Mouse (Mus musculus): ENCODE data around the gene Agk. TPM values are rescaled to one million over a fixed set of nuclear protein-coding genes. Genes with fewer than 3 reads are reported as not detected.

Gene Agk
- polyA plus RNA-seq, 1 experiment from 2014 or later, result 36.5 TPM

DNA sequence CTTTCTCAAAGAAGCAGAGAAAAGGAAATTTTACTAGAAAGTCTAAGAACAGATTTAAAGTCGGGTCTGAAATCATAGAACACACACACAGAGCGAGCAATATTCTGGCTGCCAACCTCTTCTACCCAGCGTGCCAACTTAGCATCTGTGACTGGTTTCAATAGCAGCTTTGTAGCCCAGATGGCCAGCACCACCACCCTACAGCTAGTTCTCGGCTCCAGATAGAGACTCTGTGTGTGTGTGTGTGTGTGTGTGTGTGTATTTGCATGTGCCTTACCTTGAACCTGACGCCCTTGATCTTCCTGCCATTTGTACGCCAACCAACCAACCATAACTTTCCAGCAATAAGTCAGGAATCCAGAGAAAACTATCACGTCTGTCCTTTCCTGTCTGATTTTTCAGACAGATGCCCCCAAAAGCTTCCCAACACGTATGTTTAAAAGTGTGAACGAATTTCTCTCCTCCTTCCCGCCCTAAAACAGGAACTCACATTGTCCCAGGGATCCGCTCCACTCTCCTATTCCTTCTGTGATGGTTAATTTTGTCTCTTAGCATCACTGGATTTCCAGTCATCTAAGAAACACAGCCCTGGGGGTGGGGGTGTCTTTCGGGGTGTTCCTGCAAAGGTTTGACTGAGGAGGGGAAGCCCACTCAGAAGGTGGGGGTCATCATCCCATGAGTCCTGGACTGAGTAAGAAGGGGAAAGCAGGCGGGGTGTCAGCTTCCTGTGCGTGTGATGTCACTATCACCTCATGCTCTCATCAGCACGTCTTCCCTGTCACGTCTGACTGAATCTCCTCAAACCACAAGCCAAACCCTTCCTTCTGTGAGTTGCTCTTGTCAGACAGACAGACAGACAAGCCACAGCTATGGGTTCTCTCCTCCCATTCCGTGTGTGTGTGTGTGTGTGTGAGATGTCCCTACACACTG lies 107.6 kb downstream of the Agk start:
- Histone ChIP-seq H3K9ac (replicated peaks) (no peak overlapping the region), H3K36me3 (no peaks in the 10 kb centered on the region), H3K4me3 (replicated peaks) (no peak overlapping the region), H3K4me1 (replicated peaks) (peaks cover 39% of the 10 kb centered on the region), H3K4me2 (replicated peaks) (no peak overlapping the region), H3K27me3 (peaks cover 6% of the 10 kb centered on the region), H3K9me3 (no peaks in the 10 kb centered on the region), H3K27ac (no peak overlapping the region)
- no peak for ATAC-seq
- 89% methylated on average over 17 of the region's 17 CpGs for WGBS

DNA sequence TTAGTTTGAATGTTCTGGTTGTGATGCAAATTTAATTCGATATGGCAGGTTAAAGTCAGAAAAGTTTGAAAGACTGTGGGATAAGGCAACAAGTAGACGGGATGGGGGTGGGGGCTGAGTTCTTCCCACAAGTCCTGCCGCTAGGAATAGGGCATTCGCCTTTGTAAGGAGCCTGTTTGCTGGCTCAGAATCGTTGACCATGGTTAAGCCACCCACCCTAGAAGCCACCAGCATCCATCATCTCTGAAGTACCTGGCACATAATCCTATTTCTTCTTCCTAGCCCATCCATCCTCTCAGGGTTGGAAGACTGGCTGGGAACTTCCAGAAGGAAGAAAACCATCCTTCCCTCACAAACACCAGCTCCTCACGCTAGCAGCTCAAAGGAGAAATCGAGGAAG lies 109.7 kb downstream of the Agk start:
- Histone ChIP-seq H3K4me1 (replicated peaks) (peaks cover 39% of the 10 kb centered on the region), H3K9me3 (no peaks in the 10 kb centered on the region)
- ATAC-seq, result no peak

DNA sequence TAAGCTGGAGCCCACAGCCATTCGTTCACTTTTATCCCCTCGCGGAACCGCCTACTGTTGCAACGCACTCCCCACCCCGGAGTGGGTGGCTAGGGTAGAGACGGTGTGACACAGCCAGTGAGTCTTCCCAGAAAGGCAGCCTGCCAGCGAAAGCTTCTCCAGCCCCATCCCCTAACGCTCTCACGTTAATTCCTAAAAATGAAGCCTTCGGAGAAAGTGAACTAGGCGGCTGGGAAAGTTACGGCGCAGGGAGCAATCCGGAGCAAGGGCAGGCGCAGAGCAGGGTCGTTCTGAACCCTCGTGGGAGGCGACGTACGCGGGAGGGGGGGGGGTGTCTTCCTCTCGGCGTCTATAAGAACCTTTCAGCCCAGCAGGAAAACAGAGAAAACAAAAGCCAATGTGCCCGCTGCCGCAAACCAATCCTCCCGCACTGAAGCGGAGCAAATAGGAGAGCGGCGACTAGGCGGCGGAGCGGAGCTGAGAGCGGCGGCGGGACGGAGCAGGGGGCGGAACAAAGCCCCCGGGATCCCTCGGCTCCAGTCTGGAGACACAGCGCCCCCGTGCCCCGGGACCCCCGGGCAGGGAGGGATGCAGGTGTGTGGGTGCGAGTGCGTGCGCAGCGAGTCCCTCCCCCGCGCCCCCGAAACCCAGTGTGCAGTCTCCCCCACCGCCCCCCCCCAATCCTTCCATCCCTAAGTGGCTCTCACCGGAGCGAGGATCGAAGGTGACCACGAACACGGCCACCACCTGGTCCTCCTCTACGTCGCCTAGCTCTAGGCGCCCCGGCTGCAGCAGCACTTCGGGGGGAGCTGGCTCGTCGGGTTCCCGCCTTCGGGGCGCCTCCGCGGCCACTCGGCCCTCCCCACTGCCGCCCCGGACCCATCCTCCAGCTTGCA lies 110.4 kb downstream of the Agk start:
- Histone ChIP-seq H3K4me1 (replicated peaks) (peaks cover 32% of the 10 kb centered on the region), H3K27me3 (peaks cover 14% of the 10 kb centered on the region), H3K36me3 (no peaks in the 10 kb centered on the region), H3K4me2 (replicated peaks) (peak overlapping the region; percentile 83), H3K4me3 (replicated peaks) (peak overlapping the region; percentile 79), H3K9ac (replicated peaks) (peak overlapping the region; percentile 91), H3K27ac (peak overlapping the region; percentile 91), H3K9me3 (no peaks in the 10 kb centered on the region)
- ATAC-seq, result peak; percentile 85
- 0% methylated on average over 57 of the region's 72 CpGs for WGBS

More for the DNA sequence above, 109.7 kb downstream of the Agk start:
- 8% methylated on average over 7 of the region's 7 CpGs for WGBS
- Histone ChIP-seq H3K4me2 (replicated peaks) (peak overlapping the region; percentile 83), H3K4me3 (replicated peaks) (peak overlapping the region; percentile 79), H3K27me3 (peaks cover 12% of the 10 kb centered on the region), H3K36me3 (no peaks in the 10 kb centered on the region), H3K9ac (replicated peaks) (peak overlapping the region; percentile 91), H3K27ac (peak overlapping the region; percentile 91; the same call in 1 of the 2 replicates)

DNA sequence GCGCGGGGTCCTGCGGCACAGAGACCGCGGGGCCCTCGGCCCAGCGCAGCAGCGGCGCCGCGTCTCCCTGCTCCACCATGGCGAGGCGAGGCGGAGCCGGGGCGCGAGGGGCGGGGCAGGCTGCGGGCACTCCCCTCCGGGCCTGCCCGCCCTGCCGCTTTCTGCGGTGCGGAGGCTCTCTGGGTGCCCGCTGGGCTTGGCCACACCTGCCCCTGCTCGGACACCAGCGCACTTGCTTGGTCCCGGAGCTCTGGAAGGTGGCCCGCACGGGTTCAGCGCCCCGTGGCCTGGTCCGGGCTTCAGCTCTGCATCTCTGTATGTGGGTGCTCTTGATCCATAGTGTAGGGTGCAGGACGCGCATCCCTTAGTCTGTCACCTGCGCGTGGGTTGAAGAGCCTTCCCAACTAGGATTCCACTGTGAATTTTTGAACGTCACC lies 111.1 kb downstream of the Agk start, which contains the start of gene E330009J07Rik:
E330009J07Rik (minus strand) TSS at position 89 of the 437 bp plus-strand sequence.
- Histone ChIP-seq H3K4me2 (replicated peaks) (peak within 1 kb of the TSS; percentile 83), H3K36me3 (no peaks in the 10 kb centered on the region), H3K9ac (replicated peaks) (peak within 1 kb of the TSS; percentile 91), H3K4me1 (replicated peaks) (peaks cover 31% of the 10 kb centered on the region), H3K27me3 (peaks cover 18% of the 10 kb centered on the region), H3K9me3 (no peaks in the 10 kb centered on the region), H3K27ac (peak within 1 kb of the TSS; percentile 91), H3K4me3 (replicated peaks) (peak within 1 kb of the TSS; percentile 79)
- ATAC-seq, result peak; percentile 93
- under 1% methylated on average over 36 of the region's 38 CpGs for WGBS

DNA sequence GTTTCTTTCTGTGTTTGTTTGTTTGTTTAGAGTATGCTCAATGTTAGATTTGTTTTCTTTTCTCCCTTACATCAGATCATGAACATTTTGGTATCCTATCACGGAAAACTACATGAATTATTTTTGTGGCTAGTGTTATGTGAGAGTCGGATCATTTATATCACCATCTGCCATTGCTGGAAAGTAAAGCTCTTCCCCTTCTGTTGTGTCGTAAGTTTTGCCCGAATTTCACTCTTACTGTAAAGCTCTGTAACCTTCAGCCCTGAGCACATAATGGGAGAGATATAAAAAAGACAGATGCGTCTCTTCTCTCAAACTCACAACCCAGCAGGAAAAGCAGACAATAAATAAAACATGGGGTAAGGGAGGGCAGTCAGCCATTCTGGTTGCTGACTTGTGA lies 114.0 kb downstream of the Agk start, which contains the start of gene Wee2:
Wee2 (plus strand) TSS at position 153 of the 400 bp plus-strand sequence.
- Histone ChIP-seq H3K9me3 (no peaks in the 10 kb centered on the region), H3K9ac (replicated peaks) (no peak within 1 kb of the TSS), H3K27ac (no peak within 1 kb of the TSS), H3K36me3 (no peaks in the 10 kb centered on the region), H3K4me2 (replicated peaks) (no peak within 1 kb of the TSS), H3K27me3 (peaks cover 18% of the 10 kb centered on the region), H3K4me1 (replicated peaks) (peaks cover 15% of the 10 kb centered on the region), H3K4me3 (replicated peaks) (no peak within 1 kb of the TSS)
- WGBS, result 81% methylated on average over 5 of the region's 5 CpGs
- no peak for ATAC-seq

DNA sequence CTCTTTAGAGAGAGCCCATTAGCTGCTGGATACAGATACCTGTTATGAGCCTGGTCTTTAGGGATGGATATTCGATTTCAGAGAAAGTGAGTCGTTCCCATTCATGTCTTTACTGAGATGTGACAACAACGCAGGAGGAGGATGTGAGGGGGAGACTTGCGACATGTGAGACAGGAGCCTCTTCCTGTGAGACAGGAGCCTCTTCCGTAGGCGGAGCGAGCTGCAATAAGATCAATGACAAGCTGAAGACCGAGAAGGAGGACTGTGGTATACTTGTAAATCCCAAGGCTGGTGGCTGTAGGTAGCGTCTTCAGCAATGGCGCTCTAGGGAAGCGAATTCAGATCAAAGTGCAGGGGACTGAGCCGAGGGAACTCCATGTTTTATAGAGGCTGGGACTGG lies 114.8 kb downstream of the Agk start:
- Histone ChIP-seq H3K9me3 (no peaks in the 10 kb centered on the region), H3K9ac (replicated peaks) (no peak overlapping the region), H3K4me3 (replicated peaks) (no peak overlapping the region), H3K27ac (no peak overlapping the region), H3K27me3 (peaks cover 18% of the 10 kb centered on the region), H3K4me2 (replicated peaks) (no peak overlapping the region), H3K36me3 (no peaks in the 10 kb centered on the region), H3K4me1 (replicated peaks) (peaks cover 8% of the 10 kb centered on the region)
- no peak for ATAC-seq
- 50% methylated on average over 12 of the region's 12 CpGs for WGBS

DNA sequence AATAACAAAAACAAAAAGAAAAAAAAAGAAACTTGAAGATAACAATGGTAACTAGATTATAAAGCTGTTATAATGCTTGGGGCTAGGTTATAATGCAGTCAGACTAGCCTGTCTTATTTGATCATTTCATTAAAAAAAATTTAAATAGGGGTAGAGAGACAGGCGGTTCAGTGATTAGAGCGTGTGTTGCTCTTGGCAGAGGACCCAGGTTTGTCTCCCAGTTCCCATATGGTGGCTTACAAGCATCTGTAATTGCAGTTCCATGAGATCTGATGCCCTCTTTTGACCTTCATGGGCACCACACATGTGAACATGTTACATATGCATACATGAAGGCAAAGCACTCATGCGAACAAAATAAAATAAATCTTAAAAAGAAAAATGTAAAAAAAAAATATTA lies 116.3 kb downstream of the Agk start:
- ATAC-seq, result no peak
- H3K4me1 ChIP-seq (replicated peaks), result 0 out of 2 replicates have a peak, but pooled peaks cover 4% of the 10 kb centered on the region
- no peaks in the 10 kb centered on the region for H3K9me3 ChIP-seq
- H3K9ac ChIP-seq (replicated peaks), result no peak overlapping the region
- H3K36me3 ChIP-seq, result no peaks in the 10 kb centered on the region
- no peak overlapping the region for H3K4me2 ChIP-seq (replicated peaks)
- no peak overlapping the region for H3K4me3 ChIP-seq (replicated peaks)
- 71% methylated on average over 3 of the region's 3 CpGs for WGBS
- H3K27me3 ChIP-seq, result peaks cover 18% of the 10 kb centered on the region
- no peak overlapping the region for H3K27ac ChIP-seq

DNA sequence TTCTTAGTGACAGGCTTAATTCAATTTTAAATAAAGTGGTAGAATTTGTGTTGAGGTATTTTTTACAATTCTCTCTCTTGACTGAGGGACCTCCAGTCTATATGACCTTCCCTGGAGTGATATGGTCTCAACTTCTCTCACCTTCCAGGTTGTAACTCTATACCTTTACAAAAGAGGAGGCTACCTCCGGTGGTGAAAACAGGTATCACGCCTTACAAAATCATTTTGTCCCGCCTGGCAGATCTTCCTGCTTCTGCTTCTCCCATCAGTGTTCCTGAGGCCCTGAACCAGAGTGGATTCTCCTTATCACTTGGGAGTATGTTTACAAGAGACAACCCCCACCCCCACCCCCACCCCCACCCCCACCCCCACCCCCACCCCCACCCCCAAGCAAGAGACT lies 116.8 kb downstream of the Agk start:
- no peak for ATAC-seq
- no peak overlapping the region for H3K4me2 ChIP-seq (replicated peaks)
- no peaks in the 10 kb centered on the region for H3K4me1 ChIP-seq (replicated peaks)
- H3K4me3 ChIP-seq (replicated peaks), result no peak overlapping the region
- H3K36me3 ChIP-seq, result no peaks in the 10 kb centered on the region
- peaks cover 18% of the 10 kb centered on the region for H3K27me3 ChIP-seq
- WGBS, result 40% methylated on average over 3 of the region's 3 CpGs
- H3K27ac ChIP-seq, result no peak overlapping the region
- no peak overlapping the region for H3K9ac ChIP-seq (replicated peaks)
- no peaks in the 10 kb centered on the region for H3K9me3 ChIP-seq

DNA sequence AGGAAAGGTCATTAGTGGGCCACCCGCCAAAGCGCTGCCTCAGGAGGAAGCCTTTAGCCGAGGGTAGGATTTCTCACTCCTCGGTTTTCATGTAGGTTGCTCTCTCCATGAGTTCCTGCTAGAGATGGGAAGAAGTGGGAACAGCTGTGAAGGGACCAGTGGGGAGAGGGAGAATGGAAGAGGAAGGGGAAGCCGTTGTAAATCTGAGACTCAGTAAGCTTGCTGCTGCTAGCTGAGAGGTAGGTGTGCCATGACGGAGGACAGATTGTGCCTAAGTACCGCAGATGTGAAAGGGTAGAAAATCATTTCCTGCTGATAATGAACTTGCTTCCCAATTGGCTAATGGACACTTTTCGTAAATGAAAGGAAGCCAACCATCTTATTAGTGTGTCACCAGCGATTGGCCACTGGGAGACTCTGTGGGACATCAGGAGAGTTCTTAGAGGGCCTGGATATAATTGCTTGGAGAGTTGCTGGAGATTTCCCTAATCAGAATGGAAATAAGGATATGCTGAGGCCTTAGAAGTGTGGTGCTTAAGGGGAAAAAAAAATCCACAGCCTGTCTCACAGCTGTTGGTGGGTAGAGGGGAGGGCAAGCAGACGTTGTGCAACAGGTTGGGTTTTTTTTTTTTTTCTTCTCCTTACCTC lies 118.4 kb downstream of the Agk start:
- ATAC-seq, result peak; percentile 58
- H3K27me3 ChIP-seq, result peaks cover 6% of the 10 kb centered on the region
- H3K27ac ChIP-seq, result no peak overlapping the region
- no peak overlapping the region for H3K4me2 ChIP-seq (replicated peaks)
- no peaks in the 10 kb centered on the region for H3K9me3 ChIP-seq
- no peaks in the 10 kb centered on the region for H3K36me3 ChIP-seq
- H3K4me1 ChIP-seq (replicated peaks), result no peaks in the 10 kb centered on the region
- 45% methylated on average over 10 of the region's 10 CpGs for WGBS
- no peak overlapping the region for H3K4me3 ChIP-seq (replicated peaks)
- no peak overlapping the region for H3K9ac ChIP-seq (replicated peaks)

All from midbrain, embryonic 13.5 days (tissue).